Mouse (Mus musculus) thymus, postnatal 14 days (tissue): ENCODE results near the gene Dapp1.
"Not testable (repeated sequence)": the region's sequence is repeated elsewhere in the genome, so short reads cannot be mapped to it uniquely, and the experiment has no call there.

Source experiments
- DNase-seq: peaks from one replicate; pipeline ENCODE4 v3.0.0; 2021

Gene Dapp1

DNA sequence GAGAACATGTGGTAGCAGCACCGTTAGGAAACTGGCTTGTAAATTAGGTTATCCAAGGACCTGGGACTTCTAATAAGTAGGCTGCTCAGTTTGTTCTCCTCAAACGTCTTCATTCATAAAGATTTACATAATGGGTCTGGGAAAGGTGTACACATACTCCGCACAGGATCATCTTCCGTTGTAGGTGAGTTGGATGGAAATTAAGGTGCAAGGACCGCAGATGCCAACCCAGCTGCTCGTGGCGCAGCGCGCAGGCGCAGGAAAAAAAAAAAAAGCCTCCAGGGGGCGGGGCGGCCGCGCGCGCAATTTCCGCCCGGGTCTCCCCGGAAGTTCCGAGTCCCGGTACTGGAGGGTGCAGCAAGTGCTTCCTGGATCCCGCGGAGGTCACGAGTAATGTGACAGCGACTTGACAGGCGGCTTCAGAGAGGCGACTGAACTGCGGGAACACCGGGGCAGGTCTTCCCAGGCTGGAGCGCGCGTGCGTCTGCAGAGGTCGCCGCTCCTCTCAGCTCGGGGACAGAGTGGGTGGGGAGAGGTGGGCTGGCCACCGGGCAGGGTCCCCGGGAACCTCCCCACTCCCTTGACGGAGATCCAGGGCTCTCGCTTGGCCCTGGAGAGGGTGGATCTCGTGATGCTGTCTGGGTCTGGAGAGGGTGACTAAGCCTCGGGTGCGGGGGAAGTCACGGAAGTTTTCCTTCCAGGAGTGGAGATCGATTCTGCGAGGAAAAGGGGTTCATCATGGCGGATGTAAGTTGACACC lies 63.0 kb downstream of the Dapp1 start, which contains the start of gene Lamtor3:
Gene Lamtor3 (plus strand): TSS at position 335 of the 760 bp plus-strand sequence.
- peak; percentile 91 for DNase-seq

DNA sequence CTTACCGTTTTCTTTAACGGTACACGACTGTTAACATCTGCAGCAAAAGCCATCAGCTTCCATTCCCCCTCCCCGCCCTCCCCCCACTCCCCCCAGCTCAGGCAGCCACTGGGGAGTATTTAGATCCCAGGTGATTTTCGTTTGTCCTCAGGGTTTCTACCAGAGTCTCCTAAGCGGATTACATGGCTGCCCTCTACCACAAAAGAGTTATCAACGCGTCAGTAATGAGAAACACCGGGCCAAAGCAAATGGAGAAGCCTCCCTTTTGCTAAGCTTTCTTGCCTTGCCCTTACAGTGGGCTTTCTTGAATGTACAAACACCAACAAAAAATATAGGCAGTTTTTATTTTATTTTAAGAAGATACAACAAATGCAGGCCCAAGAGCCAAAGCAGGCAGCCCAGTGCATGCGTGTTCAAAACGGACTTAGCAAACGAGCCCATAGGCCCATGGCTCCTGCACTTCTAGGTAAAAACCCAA lies 63.6 kb downstream of the Dapp1 start:
- no peak for DNase-seq

DNA sequence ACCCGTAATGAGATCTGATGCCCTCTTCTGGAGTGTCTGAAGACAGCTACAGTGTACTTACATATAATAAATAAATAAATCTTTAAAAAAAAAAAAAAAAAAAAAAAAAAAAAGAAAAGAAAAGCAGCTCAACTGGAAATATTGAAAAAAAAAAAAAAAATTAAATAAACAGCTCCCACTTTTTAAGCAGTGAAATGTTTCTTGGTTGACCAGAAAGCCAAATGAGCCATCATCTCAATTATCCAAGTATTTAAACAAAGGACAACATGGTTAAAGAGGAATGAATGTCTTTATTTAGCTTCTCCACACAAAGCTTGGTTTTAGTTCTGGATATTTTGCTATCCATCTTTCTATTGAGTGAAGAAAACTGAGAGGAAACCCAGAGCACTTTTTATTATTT lies 66.8 kb downstream of the Dapp1 start:
- not testable (repeated sequence) for DNase-seq

DNA sequence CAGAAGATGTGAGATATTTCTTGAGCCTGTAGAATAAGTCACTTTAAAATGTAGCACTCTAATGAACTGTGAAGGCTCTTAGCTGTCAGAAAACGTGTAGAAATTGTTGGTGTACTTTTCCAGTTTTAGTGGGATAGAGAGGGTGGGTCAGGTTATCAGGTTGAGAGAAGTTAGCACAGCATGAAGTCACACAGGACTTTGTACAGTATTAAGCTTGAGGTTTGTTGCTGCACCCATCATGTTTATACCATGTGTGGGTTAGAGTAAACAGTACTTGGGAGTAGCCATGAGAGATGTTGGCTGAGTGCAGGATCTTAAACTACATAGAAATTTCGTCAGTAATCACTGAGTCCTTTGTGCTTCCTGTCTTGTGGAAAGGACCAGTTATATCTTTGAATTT lies 68.3 kb downstream of the Dapp1 start:
- DNase-seq = no peak

DNA sequence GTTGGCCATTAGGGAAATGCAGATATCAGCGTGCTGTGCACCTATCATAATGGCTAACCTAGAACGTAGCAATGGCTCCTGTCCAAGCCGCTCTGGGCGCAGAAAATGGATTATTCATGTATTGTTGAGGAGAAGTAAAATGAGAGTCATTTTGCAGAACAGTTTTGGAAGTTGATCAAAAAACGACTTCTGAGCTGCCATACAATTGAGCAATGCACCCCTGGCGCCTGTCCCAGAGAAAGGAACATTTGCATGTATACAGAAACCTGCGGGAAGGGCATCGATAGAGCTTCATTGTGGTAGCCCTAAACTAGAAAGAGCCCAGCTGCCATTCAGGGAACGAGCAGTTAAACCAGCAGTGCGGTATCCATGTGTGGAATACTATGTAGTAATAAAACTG lies 81.2 kb downstream of the Dapp1 start:
- DNase-seq = no peak

DNA sequence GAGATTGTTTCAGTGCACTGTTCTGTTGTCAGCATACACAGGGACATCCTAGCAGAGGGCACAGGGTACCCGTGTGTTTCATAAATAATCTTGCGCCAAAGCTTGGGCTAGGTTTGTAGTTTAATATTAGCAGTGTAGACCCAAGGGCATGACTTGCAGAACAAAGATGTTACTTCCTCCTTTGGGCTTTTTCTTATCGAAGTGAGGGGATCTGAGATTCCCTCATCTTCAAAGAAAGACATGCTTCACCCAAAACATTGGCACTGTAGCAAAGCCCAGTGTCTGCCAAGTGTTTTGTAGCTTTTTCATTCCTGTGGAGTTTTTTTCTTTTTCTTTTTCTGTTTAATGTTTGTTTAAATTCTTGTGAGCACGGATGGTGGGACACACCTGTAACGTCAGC lies 83.7 kb downstream of the Dapp1 start:
- DNase-seq = no peak

DNA sequence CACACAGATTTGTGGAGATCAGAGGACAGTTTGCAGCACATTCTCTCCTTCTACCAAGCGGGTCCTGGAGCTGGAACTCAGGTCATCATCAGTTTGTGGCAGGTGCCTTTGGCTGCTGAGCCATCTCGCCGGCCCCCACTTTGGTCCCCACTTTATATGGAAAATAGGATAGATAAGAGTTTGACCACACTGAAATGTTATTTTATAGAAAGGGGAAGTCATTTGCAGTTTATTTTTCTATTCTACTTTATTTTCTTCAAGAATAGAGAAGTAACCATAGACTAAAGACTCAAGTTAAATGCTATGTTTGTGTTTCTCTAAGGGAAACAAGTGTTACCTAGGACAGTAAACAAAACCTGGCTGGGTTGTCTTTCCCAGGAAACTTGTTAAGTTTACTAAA lies 84.5 kb downstream of the Dapp1 start:
- no peak for DNase-seq

DNA sequence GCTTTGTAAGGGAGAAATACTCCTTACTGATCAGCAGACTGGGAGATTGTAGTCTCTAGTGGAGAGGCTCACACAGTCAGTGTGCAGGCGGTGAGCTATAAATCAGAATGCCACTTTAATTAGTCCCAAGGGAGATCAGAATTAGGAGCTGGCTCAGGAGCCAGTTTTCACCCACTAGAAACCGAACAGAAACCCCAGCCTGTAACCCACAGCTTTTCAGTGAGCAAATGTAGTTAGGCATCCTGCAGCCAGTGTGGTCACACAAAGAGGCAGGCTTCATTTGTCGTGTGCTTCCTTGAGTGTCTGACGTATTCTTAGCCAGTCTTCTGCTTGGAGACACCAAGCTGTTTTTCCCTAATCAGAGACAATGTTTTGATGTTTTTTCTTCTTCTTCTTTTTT lies 85.0 kb downstream of the Dapp1 start:
- DNase-seq = no peak

DNA sequence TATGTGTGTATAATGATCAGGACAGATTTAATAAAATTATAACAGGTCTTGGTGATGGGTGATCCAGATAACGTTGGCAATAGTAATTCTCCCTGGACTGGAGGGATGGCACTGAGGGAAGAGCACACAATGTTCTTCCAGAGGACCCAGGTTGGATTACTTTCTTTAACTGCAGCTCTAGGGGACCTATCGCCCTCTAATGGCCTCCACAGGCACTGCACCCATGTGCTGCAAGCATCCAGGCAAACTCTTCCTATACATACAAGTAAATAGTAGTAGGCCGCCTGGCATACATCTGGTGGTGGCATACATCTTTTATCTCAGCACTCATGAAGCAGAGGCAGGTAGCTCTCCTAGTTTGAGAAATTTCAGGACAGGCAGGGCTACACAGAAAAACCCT lies 86.1 kb downstream of the Dapp1 start:
- DNase-seq = peak; percentile 39

DNA sequence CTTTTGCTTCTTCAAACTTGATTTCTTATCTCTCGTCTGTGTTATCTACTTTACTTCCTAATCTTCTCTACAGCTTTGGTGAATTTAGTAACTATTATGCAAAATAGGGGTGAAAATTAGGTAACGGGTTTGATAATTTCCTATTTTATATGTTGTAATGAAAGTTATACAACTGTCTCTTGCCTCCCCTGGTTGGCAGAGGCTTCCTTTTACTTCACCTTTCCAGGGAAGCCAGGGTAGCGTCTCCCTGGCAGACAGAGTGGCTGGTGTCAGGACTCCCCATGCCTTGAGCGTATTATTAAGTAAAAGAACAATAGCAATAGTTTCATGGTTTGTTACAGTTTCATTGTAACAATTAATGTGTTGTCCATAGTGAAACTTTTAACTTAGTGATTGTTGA lies 87.6 kb downstream of the Dapp1 start:
- DNase-seq = no peak

DNA sequence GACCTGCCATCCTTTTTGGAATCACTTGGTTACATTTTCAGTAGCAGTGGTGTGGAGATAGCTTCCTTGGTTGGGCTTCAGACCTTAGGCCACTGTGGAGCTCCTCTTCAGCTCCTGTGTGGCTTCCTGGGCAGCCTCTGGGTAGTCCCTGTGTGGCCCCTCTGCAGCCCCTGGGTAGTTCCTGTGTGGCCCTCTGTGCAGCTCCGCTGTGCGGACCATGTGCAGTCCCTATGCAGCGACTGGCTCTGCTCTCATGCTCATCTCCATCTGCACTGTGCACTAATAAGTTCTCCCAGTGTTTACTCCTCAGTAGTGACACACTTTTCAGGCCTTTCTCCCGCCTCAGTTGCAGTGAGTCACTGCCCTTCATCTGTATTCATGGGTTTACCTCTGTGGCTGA lies 89.2 kb downstream of the Dapp1 start:
- no peak for DNase-seq

DNA sequence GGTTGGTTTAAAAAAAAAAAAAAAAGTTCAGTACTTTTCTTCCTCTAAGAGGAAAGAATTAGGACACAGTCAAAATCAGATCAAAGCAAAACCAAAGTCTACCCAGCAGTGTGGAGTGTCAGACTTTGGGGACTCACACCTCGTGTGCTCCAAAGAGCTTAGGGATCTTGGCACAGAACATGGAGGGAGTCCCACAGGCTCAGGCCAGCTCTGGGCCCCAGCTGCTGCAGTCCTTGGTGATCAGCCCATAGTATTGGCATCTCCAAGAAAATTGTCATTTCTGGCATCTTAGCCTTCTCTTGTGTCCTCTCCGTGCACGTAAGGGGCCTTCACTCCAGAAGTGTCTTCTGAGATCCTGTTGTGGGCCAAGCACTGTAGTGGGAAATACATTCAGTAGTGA lies 90.3 kb downstream of the Dapp1 start:
- no peak for DNase-seq

DNA sequence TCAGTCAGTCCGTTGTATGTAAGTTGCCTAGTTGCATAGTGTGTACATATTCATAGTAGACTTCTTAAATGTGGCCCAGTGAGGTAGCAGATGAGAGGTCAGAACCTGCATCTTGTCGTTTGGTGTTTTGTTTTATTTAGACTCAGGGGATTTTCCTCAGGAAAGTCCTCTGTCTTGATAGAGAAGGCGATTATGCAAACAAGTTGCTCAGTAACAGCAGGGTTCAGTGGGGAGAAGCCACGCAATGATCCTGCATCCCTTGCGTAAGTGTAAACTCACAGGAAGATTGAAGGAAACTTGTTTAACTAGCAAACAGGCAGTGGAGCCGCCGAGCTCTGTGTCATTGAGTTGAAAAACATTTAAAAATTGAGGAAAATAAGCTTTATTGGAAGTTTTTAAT lies 93.4 kb downstream of the Dapp1 start:
- DNase-seq = no peak

DNA sequence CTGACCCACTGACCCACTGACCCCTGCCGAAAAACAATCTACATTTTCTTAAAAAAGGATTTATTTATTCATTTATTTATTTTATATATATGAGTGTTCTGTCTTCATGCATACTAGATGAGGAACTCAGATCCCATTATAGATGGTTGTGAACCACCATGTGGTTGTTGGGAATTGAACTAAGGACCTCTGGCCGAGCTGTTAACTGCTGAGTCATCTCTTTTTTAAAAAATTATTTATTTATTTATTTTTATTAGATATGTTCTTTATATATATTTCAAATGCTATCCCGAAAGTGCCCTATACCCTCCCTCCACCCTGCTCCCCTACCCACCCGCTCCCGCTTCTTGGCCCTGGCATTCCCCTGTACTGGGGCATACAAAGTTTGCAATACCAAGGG lies 100.3 kb downstream of the Dapp1 start:
- DNase-seq = no peak
